Mouse (Mus musculus) midbrain, postnatal 0 days (tissue): Measurements from ENCODE around the gene Tha1. TPM values are rescaled to one million over a fixed set of nuclear protein-coding genes. Genes with fewer than 3 reads are reported as not detected.

Source experiments
- ATAC-seq: fragments of 200-750 bp; cut with Nextera tagmentation; 2 replicates; pipeline ENCODE4 v1.8.0; 2017; ENCODE audit warnings: moderate number of reproducible peaks, mild to moderate bottlenecking, moderate TSS enrichment, moderate library complexity; ENCODE audit not compliant: low FRiP score
- DNase-seq: peaks from one replicate; pipeline ENCODE4 v3.0.0-alpha.2; 2015; ENCODE audit warnings: low spot score
- H3K27ac ChIP-seq: fragments of 300-500 bp; sonication (generic); 2 replicates; pipeline ENCODE4 v1.5.1; 2014; ENCODE audit warnings: low read depth, mild to moderate bottlenecking, low read length, mixed read lengths
- H3K27me3 ChIP-seq: fragments of 300-500 bp; sonication (generic); 2 replicates; pipeline ENCODE4 v1.6.1; 2014; ENCODE audit warnings: low read length, control low read depth, mixed read lengths; ENCODE audit not compliant: insufficient read depth
- H3K36me3 ChIP-seq: fragments of 300-500 bp; sonication (generic); 2 replicates; pipeline ENCODE4 v1.6.1; 2014; ENCODE audit warnings: low read length, control low read depth, mixed read lengths; ENCODE audit not compliant: insufficient read depth
- H3K4me1 ChIP-seq: fragments of 300-500 bp; sonication (generic); 2 replicates; pipeline ENCODE4 v1.6.1; 2014; ENCODE audit warnings: mild to moderate bottlenecking, control low read depth, antibody characterized with exemption, low read length, mixed read lengths; ENCODE audit not compliant: insufficient read depth
- H3K4me2 ChIP-seq: fragments of 300-500 bp; sonication (generic); 2 replicates; pipeline ENCODE4 v1.6.1; 2014; ENCODE audit warnings: low read depth, mild to moderate bottlenecking, low read length, mixed read lengths; ENCODE audit not compliant: poor library complexity, severe bottlenecking
- H3K4me3 ChIP-seq: fragments of 300-500 bp; sonication (generic); 2 replicates; pipeline ENCODE4 v1.5.1; 2014; ENCODE audit warnings: low read depth, mild to moderate bottlenecking, low read length, moderate library complexity
- H3K9ac ChIP-seq: fragments of 300-500 bp; sonication (generic); replicated peaks from 2 replicates; pipeline ENCODE4 v1.6.1; 2014; ENCODE audit warnings: mild to moderate bottlenecking, low read length, moderate library complexity, mixed read lengths; ENCODE audit not compliant: poor library complexity, severe bottlenecking
- H3K9me3 ChIP-seq: fragments of 300-500 bp; sonication (generic); 2 replicates; pipeline ENCODE4 v1.6.1; 2016; ENCODE audit warnings: low read length, control low read depth
- CTCF ChIP-seq: IDR thresholded peaks from 2 replicates; pipeline ENCODE4 v1.5.1; 2016; ENCODE audit warnings: antibody characterized with exemption, mild to moderate bottlenecking
- WGBS: fragments of 180-500 bp; shearing (Covaris S2); extraction: QIAGEN DNeasy Blood & Tissue Kit; methylation state at CpG from one replicate; pipeline ENCODE4 v1.1.7; 2014; 5-methylcytosine and 5-hydroxymethylcytosine counted together
- polyA plus RNA-seq: library from polyadenylated mRNA; unstranded; fragments of >200 nt; fragmentation: Nextera tagmentation; extraction: Ambion mirVana; gene quantifications from 2 replicates; pipeline ENCODE4 v1.2.1, GENCODE M21; 2015
- total RNA-seq: library from RNA; depleted of rRNA; stranded (reverse); fragments of >200 nt; gene quantifications from 2 replicates; pipeline ENCODE4 v1.2.3, GENCODE M21; 2014

The Tha1 gene
- total and polyA plus RNA-seq, 2 experiments from 2014 or later = 3.0 to 3.8 TPM

DNA sequence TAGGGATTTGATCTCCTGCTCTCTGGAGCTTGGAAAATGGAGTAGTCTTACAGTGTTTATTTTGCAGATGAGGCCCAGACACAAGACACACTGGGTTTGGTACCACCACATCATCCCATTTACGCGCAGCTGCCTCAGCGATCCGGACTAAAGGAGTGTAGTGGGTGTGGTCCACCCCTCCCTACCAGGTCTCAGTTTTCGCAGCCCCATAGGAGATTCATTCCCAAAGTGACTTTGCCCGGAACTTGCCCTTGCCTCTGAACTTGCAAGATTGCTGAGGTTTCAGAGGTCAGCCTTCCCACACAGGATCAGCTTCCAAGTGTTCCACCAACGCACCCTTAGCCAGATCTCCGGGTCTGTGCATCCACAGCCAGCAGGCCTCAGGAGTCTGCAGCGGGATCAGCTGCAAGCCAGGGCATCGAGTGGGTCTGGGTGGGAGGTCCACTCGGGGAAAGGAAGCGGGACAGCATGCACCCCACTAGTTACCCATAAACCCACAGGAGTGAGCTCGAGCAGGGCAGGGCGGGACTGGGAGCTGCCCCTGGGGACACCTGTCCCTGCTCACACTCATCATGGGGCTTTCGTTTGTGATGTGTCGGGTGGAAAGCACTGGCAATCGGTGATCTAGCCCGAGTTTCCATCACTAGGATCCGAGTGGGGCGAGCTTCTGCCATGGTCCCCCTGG lies 15.0 kb upstream of the Tha1 start:
- Histone ChIP-seq H3K9ac (no peak overlapping the region), H3K9me3 (no peaks in the 10 kb centered on the region), H3K27ac (no peak overlapping the region), H3K36me3 (no peaks in the 10 kb centered on the region), H3K4me2 (peak overlapping the region; percentile 37), H3K27me3 (no peaks in the 10 kb centered on the region; the same call in 1 of the 2 replicates), H3K4me1 (peaks cover 19% of the 10 kb centered on the region), H3K4me3 (peak overlapping the region; percentile 12; the same call in 1 of the 2 replicates)
- DNase-seq = no peak
- TF ChIP-seq CTCF = no peak
- 33% methylated on average over 20 of the region's 20 CpGs for WGBS
- ATAC-seq = no peak

DNA sequence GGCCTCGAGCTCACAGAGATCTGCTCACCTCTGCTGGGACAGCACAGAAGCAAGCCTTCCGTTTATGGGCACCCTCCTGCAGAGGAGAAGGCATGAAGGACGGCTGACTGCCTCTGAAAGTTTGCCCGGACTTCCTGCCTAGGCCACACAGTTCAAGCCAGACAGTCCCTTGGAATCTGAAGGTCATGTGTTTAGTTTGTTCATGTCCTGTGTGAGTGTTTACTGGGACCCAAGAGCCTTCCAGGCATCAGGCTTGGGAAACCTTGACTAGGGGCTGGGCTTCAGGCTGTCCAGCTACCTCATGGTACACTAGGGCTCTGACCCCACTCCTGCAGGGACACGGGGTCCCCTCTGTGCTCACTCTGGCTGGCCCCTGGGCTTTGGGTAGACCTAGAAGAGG lies 12.7 kb upstream of the Tha1 start:
- Histone ChIP-seq H3K27ac (no peak overlapping the region), H3K9ac (no peak overlapping the region), H3K36me3 (no peaks in the 10 kb centered on the region), H3K4me1 (peaks cover 19% of the 10 kb centered on the region), H3K4me3 (no peak overlapping the region), H3K27me3 (no peaks in the 10 kb centered on the region; the same call in 1 of the 2 replicates), H3K4me2 (no peak overlapping the region), H3K9me3 (no peaks in the 10 kb centered on the region)
- WGBS = 65% methylated on average over 5 of the region's 5 CpGs
- ATAC-seq (no peak), DNase-seq (no peak)
- TF ChIP-seq CTCF = no peak

DNA sequence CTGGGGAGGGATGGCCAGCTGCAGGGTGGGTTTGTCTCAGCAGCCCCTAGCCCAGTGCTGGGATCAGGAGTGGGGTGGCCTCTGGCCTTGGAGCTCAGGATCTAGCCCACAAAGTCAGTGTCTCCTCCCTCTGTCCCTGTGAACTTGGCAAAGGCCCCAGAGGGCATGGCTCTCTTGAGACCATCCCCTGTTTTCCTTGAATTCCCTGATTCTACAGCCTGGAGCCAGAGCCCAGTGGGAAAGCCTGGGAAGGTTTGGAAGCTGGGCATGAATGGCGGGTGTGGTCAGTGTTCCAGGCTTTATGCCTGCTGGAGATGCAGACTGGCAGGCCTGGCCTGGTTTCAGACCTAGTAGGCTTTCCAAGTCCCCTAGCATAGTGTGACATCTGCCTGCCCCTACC lies 8.9 kb upstream of the Tha1 start:
- Histone ChIP-seq H3K27ac (no peak overlapping the region), H3K9ac (no peak overlapping the region), H3K36me3 (no peaks in the 10 kb centered on the region), H3K4me3 (no peak overlapping the region), H3K9me3 (no peaks in the 10 kb centered on the region), H3K4me2 (no peak overlapping the region), H3K4me1 (no peaks in the 10 kb centered on the region; the same call in 1 of the 2 replicates), H3K27me3 (no peaks in the 10 kb centered on the region)
- no peak for ATAC-seq
- peak; percentile 24 for DNase-seq
- TF ChIP-seq CTCF = no peak
- 80% methylated on average over 1 of the region's 1 CpGs for WGBS

DNA sequence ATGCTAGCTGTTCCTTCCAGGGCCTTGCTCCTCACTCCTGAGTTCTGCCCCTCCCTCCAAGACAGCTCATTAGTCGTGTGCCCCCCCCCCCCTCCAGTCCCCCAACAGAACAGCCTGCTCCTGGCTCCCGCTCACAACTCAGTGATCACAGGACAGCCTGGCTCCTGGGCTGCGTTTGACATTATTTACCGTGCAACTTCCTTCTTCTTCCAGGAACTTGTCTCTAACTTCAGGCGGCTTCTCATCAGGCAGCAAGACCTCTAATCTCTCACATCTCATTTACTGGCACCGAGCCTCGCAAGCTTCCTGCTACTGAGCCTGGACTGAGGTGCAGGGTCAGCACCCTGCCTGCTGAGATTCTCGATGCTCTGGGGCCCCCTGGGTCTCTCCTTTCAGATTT lies 8.5 kb upstream of the Tha1 start:
- no peak overlapping the region for H3K4me2 ChIP-seq
- no peaks in the 10 kb centered on the region; the same call in 1 of the 2 replicates for H3K4me1 ChIP-seq
- no peak overlapping the region for H3K27ac ChIP-seq
- no peaks in the 10 kb centered on the region for H3K27me3 ChIP-seq
- H3K36me3 ChIP-seq = no peaks in the 10 kb centered on the region
- H3K9ac ChIP-seq = no peak overlapping the region
- no peak for TF ChIP-seq CTCF
- 15% methylated on average over 7 of the region's 8 CpGs for WGBS
- ATAC-seq = no peak
- DNase-seq = peak; percentile 17
- H3K9me3 ChIP-seq = no peaks in the 10 kb centered on the region
- no peak overlapping the region for H3K4me3 ChIP-seq

DNA sequence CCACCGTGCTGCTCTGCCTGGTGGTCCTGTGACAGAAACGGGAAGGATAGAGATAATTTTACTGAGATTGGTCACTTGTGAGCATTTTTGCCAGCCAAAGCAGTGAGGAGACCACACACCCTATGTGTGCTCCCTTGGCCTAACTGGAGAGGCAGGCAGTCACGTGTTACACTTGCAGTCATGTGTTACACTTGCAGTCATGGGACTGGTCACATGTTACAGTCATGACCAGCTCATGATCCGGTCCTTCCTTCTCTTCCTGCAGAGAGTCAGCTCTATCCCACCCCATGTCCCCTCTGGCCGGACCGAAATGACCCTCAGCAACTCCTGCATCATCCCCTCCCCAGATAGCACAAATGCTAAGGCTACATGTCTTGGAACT lies 7.7 kb upstream of the Tha1 start:
- Histone ChIP-seq H3K27ac (no peak overlapping the region), H3K4me2 (no peak overlapping the region), H3K4me1 (no peaks in the 10 kb centered on the region; the same call in 1 of the 2 replicates), H3K4me3 (no peak overlapping the region), H3K9me3 (no peaks in the 10 kb centered on the region), H3K9ac (no peak overlapping the region), H3K27me3 (no peaks in the 10 kb centered on the region), H3K36me3 (no peaks in the 10 kb centered on the region)
- no peak for TF ChIP-seq CTCF
- DNase-seq (no peak), ATAC-seq (no peak)
- 83% methylated on average over 6 of the region's 6 CpGs for WGBS

DNA sequence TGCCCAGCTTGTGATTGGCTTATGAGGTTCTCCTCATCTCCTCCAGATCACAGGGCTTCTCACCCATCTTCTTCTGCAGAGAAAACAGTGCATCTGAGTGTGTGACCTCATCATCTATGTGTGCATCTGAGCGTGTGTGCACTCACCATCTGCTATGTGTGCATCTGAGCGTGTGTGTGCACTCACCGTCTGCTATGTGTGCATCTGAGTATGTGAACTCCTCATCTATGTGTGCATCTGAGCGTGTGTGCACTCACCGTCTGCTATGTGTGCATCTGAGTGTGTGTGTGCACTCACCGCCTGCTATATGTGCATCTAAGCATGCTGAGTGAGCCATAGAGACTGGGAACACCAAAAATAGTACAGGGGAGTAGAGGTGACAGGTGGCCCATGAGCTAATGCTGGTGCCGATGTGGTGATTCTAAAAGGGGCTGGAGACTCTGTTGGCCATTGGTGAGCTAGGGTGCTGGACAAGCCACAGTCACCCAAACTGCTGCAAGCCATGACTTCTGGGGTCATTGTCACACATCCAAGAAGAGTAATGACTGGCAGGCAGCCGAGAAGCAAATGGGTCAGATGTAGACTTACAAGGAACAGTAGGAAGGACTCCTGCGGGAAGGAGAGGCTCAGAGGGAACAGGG lies 7.2 kb upstream of the Tha1 start:
- Histone ChIP-seq H3K4me3 (no peak overlapping the region), H3K27ac (no peak overlapping the region), H3K36me3 (no peaks in the 10 kb centered on the region), H3K9me3 (no peaks in the 10 kb centered on the region), H3K9ac (no peak overlapping the region), H3K4me2 (no peak overlapping the region), H3K27me3 (no peaks in the 10 kb centered on the region), H3K4me1 (no peaks in the 10 kb centered on the region; the same call in 1 of the 2 replicates)
- DNase-seq (peak; percentile 52), ATAC-seq (no peak)
- no peak for TF ChIP-seq CTCF
- 91% methylated on average over 9 of the region's 9 CpGs for WGBS
